Mouse (Mus musculus) heart, embryonic 14.5 days (tissue): ENCODE measurements around the gene Mrpl48. TPM values are rescaled to one million over a fixed set of nuclear protein-coding genes. Genes with fewer than 3 reads are reported as not detected.

Experiments
- ATAC-seq: fragments of 200-750 bp; cut with Nextera tagmentation; 2 replicates; pipeline ENCODE4 v1.8.0; 2017; ENCODE audit warnings: low read depth, moderate TSS enrichment; ENCODE audit not compliant: insufficient number of reproducible peaks, insufficient read depth, low FRiP score
- H3K27ac ChIP-seq, 2 experiments: fragments of 200-500 bp in 1 of 2; fragments of 300-500 bp in 1 of 2; sonication (generic) in 1 of 2; replicated peaks in 1 of 2; 2 replicates each; pipeline ENCODE4 v1.5.1; 2012 to 2014; ENCODE audit warnings: low read depth in 2 of 2, low read length in 2 of 2, control low read depth in 1 of 2, mild to moderate bottlenecking in 1 of 2, mixed read lengths in 1 of 2; ENCODE audit not compliant: control insufficient read depth in 1 of 2, insufficient read depth in 1 of 2
- H3K27me3 ChIP-seq: fragments of 300-500 bp; sonication (generic); 2 replicates; pipeline ENCODE4 v1.6.1; 2014; ENCODE audit warnings: mild to moderate bottlenecking, low read length, control low read depth; ENCODE audit not compliant: control insufficient read depth, insufficient read depth
- H3K36me3 ChIP-seq: fragments of 300-500 bp; sonication (generic); 2 replicates; pipeline ENCODE4 v1.6.1; 2014; ENCODE audit warnings: mild to moderate bottlenecking, control low read depth, low read length, mixed read lengths; ENCODE audit not compliant: control insufficient read depth, insufficient read depth
- H3K4me1 ChIP-seq, 2 experiments: fragments of 200-500 bp in 1 of 2; fragments of 300-500 bp in 1 of 2; sonication (generic) in 1 of 2; 2 replicates each; pipeline ENCODE4 v1.6.1; 2012 to 2014; ENCODE audit warnings: low read length in 2 of 2, control low read depth in 1 of 2, mixed read lengths in 1 of 2; ENCODE audit not compliant: control insufficient read depth in 2 of 2, insufficient read depth in 2 of 2
- H3K4me2 ChIP-seq: fragments of 300-500 bp; sonication (generic); 2 replicates; pipeline ENCODE4 v1.6.1; 2014; ENCODE audit warnings: mild to moderate bottlenecking, low read length
- H3K4me3 ChIP-seq, 2 experiments: fragments of 200-500 bp in 1 of 2; fragments of 300-500 bp in 1 of 2; sonication (generic) in 1 of 2; 2 replicates each; pipeline ENCODE4 v1.5.1; 2012 to 2014; ENCODE audit warnings: low read length in 2 of 2, mild to moderate bottlenecking in 2 of 2, control low read depth in 1 of 2, low read depth in 1 of 2, moderate library complexity in 1 of 2; ENCODE audit not compliant: control insufficient read depth in 1 of 2, insufficient read depth in 1 of 2
- H3K9ac ChIP-seq: fragments of 300-500 bp; sonication (generic); 2 replicates; pipeline ENCODE4 v1.6.1; 2014; ENCODE audit warnings: mild to moderate bottlenecking, low read length
- H3K9me3 ChIP-seq: fragments of 300-500 bp; sonication (generic); 2 replicates; pipeline ENCODE4 v1.6.1; 2016; ENCODE audit warnings: low read length, control low read depth; ENCODE audit not compliant: control insufficient read depth
- WGBS: fragments of 180-500 bp; shearing (Covaris S2); extraction: QIAGEN DNeasy Blood & Tissue Kit; methylation state at CpG from one replicate; pipeline ENCODE4 v1.1.7; 2014; 5-methylcytosine and 5-hydroxymethylcytosine counted together
- polyA plus RNA-seq: library from polyadenylated mRNA; unstranded; fragments of >200 nt; fragmentation: Nextera tagmentation; extraction: Ambion mirVana; gene quantifications from 2 replicates; pipeline ENCODE4 v1.2.1, GENCODE M21; 2014

Mrpl48 gene
- polyA plus RNA-seq, 1 experiment from 2014 or later, result 101 TPM

DNA sequence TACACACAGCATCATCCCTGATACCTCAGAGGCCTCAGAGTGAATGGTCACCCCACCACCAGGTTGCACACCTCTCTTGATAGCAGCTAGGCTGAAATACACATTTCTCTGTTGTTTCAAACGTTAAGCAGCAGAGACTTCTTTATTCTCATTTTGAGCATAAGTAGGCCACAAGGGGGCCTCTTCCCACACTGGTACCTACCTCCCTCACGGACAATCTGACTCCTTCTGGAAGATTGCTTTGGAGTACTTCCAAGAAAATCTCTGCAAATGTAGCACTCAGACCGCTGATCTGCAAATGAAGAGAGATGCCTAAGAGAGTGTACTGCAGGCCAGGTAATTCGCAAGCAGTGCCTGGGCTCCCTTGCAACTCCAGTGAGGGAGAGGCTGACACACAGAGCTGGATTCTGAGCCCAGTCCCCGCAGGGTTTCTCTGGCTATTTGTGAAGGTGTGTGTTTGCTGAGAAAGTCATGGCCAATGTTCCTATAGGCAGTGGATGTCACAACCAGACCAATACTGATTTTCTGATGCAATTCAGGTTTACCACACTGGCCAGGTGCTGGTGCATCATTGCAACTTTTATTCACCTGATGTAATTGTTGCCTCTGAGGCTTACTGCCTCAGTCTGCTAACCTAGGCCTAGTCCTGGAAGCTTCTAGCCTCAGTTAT lies 57.6 kb downstream of the Mrpl48 start:
- Histone ChIP-seq H3K4me2 (no peak overlapping the region), H3K4me3 (no peak overlapping the region), H3K9me3 (no peaks in the 10 kb centered on the region), H3K4me1 (peaks cover 7 to 33% of the 10 kb centered on the region in 2 experiments), H3K36me3 (peaks cover 35% of the 10 kb centered on the region), H3K27me3 (no peaks in the 10 kb centered on the region), H3K27ac (peak overlapping the region; percentile 40 to 48; a peak in 3 of 4 replicates), H3K9ac (no peak overlapping the region)
- ATAC-seq, result no peak
- WGBS, result 38% methylated on average over 5 of the region's 5 CpGs

DNA sequence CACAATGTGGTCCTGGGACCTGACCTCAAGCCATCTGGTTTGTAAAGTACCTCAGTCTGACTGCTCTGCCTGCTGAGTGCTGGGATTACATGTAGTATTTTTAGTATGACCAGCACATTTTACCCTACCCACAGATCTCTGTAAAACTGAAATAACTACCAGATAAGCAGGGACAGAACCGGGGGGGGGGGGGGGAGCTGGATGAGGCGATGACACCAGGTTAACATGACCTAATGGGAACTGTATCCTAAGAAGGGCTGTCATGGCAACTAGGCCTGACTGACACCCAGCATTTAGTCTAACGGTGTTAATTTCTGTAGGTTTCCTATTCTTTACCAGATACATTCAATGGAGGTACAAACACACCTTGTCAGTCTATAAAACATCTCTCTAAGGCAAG lies 58.3 kb downstream of the Mrpl48 start:
- no peak for ATAC-seq
- 47% methylated on average over 3 of the region's 3 CpGs for WGBS
- Histone ChIP-seq H3K4me1 (peaks cover 4 to 28% of the 10 kb centered on the region in 2 experiments; a peak in 2 of 4 replicates), H3K27me3 (no peaks in the 10 kb centered on the region), H3K27ac (peak overlapping the region; percentile 40 to 48; a peak in 3 of 4 replicates), H3K4me2 (no peak overlapping the region), H3K4me3 (no peak overlapping the region), H3K9me3 (no peaks in the 10 kb centered on the region), H3K9ac (no peak overlapping the region), H3K36me3 (peaks cover 35% of the 10 kb centered on the region)

DNA sequence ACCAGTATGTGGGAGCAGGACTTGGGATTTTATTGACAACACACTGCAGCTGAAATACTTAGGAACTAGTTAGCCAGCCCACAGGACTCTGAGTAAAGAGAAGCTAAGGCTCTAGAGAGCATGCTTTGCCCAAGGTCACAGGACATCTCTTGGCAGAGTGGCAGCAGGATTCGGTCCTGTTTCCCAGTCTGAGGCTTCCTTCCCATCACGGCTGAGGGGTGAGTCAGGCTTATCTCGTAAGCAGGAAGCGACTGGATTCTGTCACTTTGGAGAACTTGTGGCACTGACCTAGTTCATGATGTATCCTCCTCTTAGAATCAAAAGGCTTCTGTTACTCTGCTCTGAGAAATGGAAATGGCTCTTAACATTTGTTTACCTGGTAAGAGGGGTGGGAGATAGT lies 60.5 kb downstream of the Mrpl48 start:
- ATAC-seq, result peak; percentile 60; the same call in 1 of the 2 replicates
- no peak overlapping the region for H3K4me3 ChIP-seq
- H3K9me3 ChIP-seq, result no peaks in the 10 kb centered on the region
- H3K4me2 ChIP-seq, result no peak overlapping the region
- peaks cover 34% of the 10 kb centered on the region for H3K36me3 ChIP-seq
- H3K27ac ChIP-seq, result peak overlapping the region; percentile 32 to 62; a peak in 3 of 4 replicates
- H3K4me1 ChIP-seq, result peaks cover 4 to 23% of the 10 kb centered on the region in 2 experiments; a peak in 2 of 4 replicates
- peak overlapping the region; percentile 16; the same call in 1 of the 2 replicates for H3K9ac ChIP-seq
- H3K27me3 ChIP-seq, result no peaks in the 10 kb centered on the region
- 6% methylated on average over 4 of the region's 4 CpGs for WGBS

DNA sequence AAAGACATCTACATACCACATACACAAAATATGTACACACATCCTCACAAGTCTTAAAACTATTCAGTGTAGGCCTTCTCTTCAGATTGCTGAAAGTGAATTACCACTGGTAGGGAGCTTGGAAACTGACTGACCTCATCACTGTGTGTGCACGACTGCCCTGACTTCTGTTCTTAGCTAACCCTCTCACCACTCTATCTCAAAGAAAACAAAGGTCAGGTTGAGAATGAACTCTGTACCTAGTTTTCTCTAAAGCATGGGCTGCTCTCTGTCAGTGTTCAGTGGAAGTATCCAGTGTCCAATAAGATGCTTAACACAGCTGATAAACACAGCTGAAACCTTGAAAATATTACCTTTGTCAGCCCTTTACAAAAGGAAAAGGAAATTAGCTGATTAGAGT lies 63.7 kb downstream of the Mrpl48 start:
- Histone ChIP-seq H3K4me2 (no peak overlapping the region), H3K4me1 (peaks cover 4 to 10% of the 10 kb centered on the region in 2 experiments; a peak in 2 of 4 replicates), H3K9me3 (no peaks in the 10 kb centered on the region), H3K36me3 (peaks cover 27% of the 10 kb centered on the region), H3K9ac (no peak overlapping the region), H3K4me3 (no peak overlapping the region), H3K27me3 (no peaks in the 10 kb centered on the region), H3K27ac (no peak overlapping the region)
- WGBS, result 32% methylated on average over 1 of the region's 1 CpGs
- no peak for ATAC-seq

DNA sequence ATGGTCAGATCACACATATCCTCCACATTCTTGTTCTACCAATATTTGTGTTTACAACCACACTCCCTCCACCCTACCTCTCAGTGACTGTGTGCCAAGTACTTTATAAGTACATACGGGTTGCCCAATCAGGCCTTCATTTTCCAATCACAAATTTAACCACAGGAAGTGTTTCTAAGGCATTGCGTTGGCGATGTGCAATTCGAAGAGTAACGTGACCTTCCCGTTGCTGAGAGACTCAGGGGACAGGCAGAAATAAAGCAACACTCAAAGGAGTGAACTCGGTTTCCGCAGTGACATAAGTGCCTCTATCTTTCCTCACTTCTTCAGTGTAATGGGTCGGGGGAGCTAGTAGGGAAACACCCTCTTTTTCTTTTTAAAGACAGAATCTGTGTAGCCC lies 68.6 kb downstream of the Mrpl48 start:
- Histone ChIP-seq H3K27me3 (no peaks in the 10 kb centered on the region), H3K4me3 (no peak overlapping the region), H3K9me3 (no peaks in the 10 kb centered on the region), H3K4me1 (peaks cover 2 to 4% of the 10 kb centered on the region in 2 experiments), H3K4me2 (no peak overlapping the region), H3K9ac (no peak overlapping the region), H3K36me3 (peaks cover 18% of the 10 kb centered on the region), H3K27ac (no peak overlapping the region)
- 91% methylated on average over 9 of the region's 9 CpGs for WGBS
- no peak for ATAC-seq

DNA sequence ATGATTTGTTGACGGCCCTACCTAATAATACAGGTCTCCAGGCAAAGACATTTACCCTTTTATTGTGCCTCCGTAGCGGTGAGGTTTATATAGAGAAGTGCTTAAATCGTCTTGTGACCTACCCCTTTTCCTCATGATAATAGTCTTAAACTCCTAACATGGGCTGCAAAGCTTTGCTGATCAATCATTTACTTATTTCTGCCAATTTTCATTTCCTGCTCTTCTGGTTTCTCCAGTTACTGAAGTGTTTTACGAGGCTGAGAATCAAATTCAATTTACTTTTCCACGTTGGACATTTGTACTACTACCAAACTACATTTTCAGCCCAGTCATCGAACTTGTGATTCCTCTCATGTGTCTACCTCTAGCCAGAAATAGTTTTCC lies 70.6 kb downstream of the Mrpl48 start:
- no peaks in the 10 kb centered on the region for H3K9me3 ChIP-seq
- no peaks in the 10 kb centered on the region for H3K27me3 ChIP-seq
- H3K4me2 ChIP-seq, result peak overlapping the region; percentile 68
- peak overlapping the region; percentile 59 to 66; a peak in 3 of 4 replicates for H3K4me3 ChIP-seq
- peaks cover 2 to 4% of the 10 kb centered on the region in 2 experiments for H3K4me1 ChIP-seq
- H3K9ac ChIP-seq, result peak overlapping the region; percentile 76
- WGBS, result 33% methylated on average over 7 of the region's 7 CpGs
- peak overlapping the region in 1 of 2 experiments; percentile 62; a peak in 1 of 4 replicates for H3K27ac ChIP-seq
- no peak for ATAC-seq
- peaks cover 18% of the 10 kb centered on the region for H3K36me3 ChIP-seq

DNA sequence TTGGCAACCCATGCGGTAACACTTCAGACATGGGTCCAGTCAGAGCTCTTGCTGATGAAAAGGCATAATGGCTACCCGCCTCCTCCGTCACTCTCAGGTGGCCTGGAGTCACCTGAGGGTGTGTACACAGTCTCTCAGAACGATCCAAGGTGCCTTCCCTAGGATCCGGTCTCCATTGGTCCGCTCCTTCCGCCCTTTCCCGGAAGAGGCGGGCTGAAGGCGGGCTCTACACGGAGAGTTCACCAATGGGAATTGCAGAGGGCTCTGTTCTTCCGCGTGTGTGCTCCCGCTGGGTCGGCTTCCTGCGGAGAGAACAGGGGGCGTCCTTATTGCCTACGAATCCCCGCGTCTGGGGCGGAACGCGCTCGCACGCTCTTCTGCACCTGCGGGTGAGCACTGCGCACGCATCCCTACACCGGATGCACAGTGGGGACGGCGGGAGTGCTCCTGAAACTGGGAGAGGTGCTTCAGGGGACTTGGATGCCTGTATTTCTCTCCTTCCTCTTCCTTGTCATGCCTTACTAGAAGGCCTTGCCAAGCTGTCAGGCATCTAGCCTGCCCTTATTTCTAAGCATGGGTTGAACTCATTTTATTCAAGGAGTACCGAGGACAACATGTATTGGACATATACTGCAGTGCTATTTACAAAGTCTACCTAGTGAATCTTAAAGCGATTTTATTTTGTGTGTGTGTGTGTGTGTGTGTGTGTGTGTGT lies 71.1 kb downstream of the Mrpl48 start, which contains the start of gene Coa4:
TSS of gene Coa4 (plus strand) at position 268 of the 715 bp plus-strand sequence.
- 1% methylated on average over 33 of the region's 33 CpGs for WGBS
- H3K4me1 ChIP-seq, result peaks cover 2 to 4% of the 10 kb centered on the region in 2 experiments
- H3K9me3 ChIP-seq, result no peaks in the 10 kb centered on the region
- H3K9ac ChIP-seq, result peak within 1 kb of the TSS; percentile 76
- peak within 1 kb of the TSS; percentile 68 for H3K4me2 ChIP-seq
- peak; percentile 98 for ATAC-seq
- H3K36me3 ChIP-seq, result peaks cover 18% of the 10 kb centered on the region
- H3K27me3 ChIP-seq, result no peaks in the 10 kb centered on the region
- peak within 1 kb of the TSS; percentile 59 to 62 for H3K27ac ChIP-seq
- peak within 1 kb of the TSS; percentile 59 to 66 for H3K4me3 ChIP-seq
